Mouse (Mus musculus): Measurements from ENCODE around the gene Mup19.
"Not testable (repeated sequence)": the region's sequence is repeated elsewhere in the genome, so short reads cannot be mapped to it uniquely, and the experiment has no call there.

The Mup19 gene

GRCm38 (mm10) chr4:61782169-61782568 is at the start of gene Mup19:
TSS of gene Mup19 (minus strand) at chr4:61782269.
- not testable (repeated sequence) for DNase-seq (ENCODE audit: low read depth, low spot score)

- no peak for DNase-seq (ENCODE audit: low read depth, low spot score)
Observed at GRCm38 (mm10) chr4:61829211-61829610, 47.1 kb upstream of the Mup19 start.

GRCm38 (mm10) chr4:61823185-61823584 is 41.1 kb upstream of the Mup19 start:
- no peak for DNase-seq (ENCODE audit: low read depth, low spot score)

GRCm38 (mm10) chr4:61822541-61822940 is 40.5 kb upstream of the Mup19 start:
- not testable (repeated sequence) for DNase-seq (ENCODE audit: low read depth, low spot score)

- DNase-seq (ENCODE audit: low read depth, low spot score) = no peak
Observed at GRCm38 (mm10) chr4:61815602-61816001, 33.5 kb upstream of the Mup19 start.

- no peak for DNase-seq (ENCODE audit: low read depth, low spot score)
Observed at GRCm38 (mm10) chr4:61813435-61813834, 31.4 kb upstream of the Mup19 start.

- not testable (repeated sequence) for DNase-seq (ENCODE audit: low read depth, low spot score)
Observed at GRCm38 (mm10) chr4:61811193-61811592, 29.1 kb upstream of the Mup19 start.

- not testable (repeated sequence) for DNase-seq (ENCODE audit: low read depth, low spot score)
Observed at GRCm38 (mm10) chr4:61808926-61809325, 26.9 kb upstream of the Mup19 start.

- not testable (repeated sequence) for DNase-seq (ENCODE audit: low read depth, low spot score)
Observed at GRCm38 (mm10) chr4:61789699-61790098, 7.6 kb upstream of the Mup19 start.

GRCm38 (mm10) chr4:61784231-61784630 is 2.2 kb upstream of the Mup19 start:
- not testable (repeated sequence) for DNase-seq (ENCODE audit: low read depth, low spot score)
